Mouse (Mus musculus): ENCODE data around the gene Pqlc3. TPM values are rescaled to one million over a fixed set of nuclear protein-coding genes. Genes with fewer than 3 reads are reported as not detected.
"Not testable (repeated sequence)": the region's sequence is repeated elsewhere in the genome, so short reads cannot be mapped to it uniquely, and the experiment has no call there.

The Pqlc3 gene
- polyA plus RNA-seq, 1 experiment from 2014 or later, result 1.8 TPM

DNA sequence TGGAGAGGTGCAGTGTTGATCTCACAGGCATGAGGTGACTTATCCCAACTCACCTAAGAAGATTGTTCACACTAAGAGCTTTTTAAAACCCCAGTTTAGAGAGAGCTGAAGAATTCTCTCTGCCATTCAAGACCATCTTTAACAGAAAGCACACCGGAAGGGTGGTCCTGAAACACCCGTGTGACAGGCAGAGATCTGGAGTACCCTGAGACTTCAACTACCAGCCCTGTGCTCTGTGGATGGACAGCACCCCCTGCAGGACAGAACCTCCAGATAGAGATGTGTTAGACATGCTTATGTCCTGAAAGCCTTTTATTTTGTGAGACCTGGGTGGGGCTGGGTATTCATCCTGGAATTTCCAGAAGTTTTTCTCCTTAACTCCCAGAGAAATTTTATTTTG lies 34.9 kb upstream of the Pqlc3 start:
- Histone ChIP-seq H3K36me3 (ENCODE audit: control insufficient read depth, insufficient read depth) (no peaks in the 10 kb centered on the region), H3K27ac (ENCODE audit: low read length) (no peak overlapping the region), H3K4me3 (replicated peaks; ENCODE audit: low read length) (no peak overlapping the region), H3K9me3 (ENCODE audit: control insufficient read depth, low read length) (no peaks in the 10 kb centered on the region), H3K4me1 (replicated peaks; ENCODE audit: control insufficient read depth, insufficient read depth, low read length) (peaks cover 15% of the 10 kb centered on the region; the same call in 1 of the 2 replicates), H3K27me3 (replicated peaks; ENCODE audit: control insufficient read depth, insufficient read depth, low read length) (no peaks in the 10 kb centered on the region), H3K9ac (replicated peaks; ENCODE audit: low read depth, low read length) (no peak overlapping the region), H3K4me2 (ENCODE audit: low read length) (no peak overlapping the region)
- no peak for ATAC-seq
- 64% methylated on average over 2 of the region's 2 CpGs for WGBS

DNA sequence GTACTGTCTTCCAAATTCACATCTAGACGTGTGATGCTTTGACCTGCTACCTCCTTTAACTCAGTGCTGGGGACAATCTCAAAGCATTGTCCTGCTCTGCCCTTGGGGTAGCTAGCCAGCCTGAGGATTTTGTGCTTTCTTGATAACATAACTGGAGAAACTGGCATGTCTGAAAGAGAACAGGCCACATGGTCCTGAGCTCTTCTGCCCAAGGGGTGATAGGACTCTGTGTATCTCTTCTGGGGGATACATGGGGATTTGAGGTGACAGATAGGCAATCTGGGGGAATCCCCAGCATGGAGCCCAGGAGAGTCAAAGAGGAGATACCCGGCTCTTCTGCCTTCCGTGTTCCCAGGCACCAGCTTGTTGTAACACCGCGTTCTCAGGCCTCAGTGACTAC lies 34.5 kb upstream of the Pqlc3 start:
- H3K9ac ChIP-seq (replicated peaks; ENCODE audit: low read depth, low read length), result no peak overlapping the region
- 79% methylated on average over 5 of the region's 5 CpGs for WGBS
- ATAC-seq, result no peak
- H3K27me3 ChIP-seq (replicated peaks; ENCODE audit: control insufficient read depth, insufficient read depth, low read length), result no peaks in the 10 kb centered on the region
- no peak overlapping the region for H3K4me2 ChIP-seq (ENCODE audit: low read length)
- H3K9me3 ChIP-seq (ENCODE audit: control insufficient read depth, low read length), result no peaks in the 10 kb centered on the region
- H3K36me3 ChIP-seq (ENCODE audit: control insufficient read depth, insufficient read depth), result no peaks in the 10 kb centered on the region
- peaks cover 15% of the 10 kb centered on the region; the same call in 1 of the 2 replicates for H3K4me1 ChIP-seq (replicated peaks; ENCODE audit: control insufficient read depth, insufficient read depth, low read length)
- H3K27ac ChIP-seq (ENCODE audit: low read length), result no peak overlapping the region
- H3K4me3 ChIP-seq (replicated peaks; ENCODE audit: low read length), result no peak overlapping the region

DNA sequence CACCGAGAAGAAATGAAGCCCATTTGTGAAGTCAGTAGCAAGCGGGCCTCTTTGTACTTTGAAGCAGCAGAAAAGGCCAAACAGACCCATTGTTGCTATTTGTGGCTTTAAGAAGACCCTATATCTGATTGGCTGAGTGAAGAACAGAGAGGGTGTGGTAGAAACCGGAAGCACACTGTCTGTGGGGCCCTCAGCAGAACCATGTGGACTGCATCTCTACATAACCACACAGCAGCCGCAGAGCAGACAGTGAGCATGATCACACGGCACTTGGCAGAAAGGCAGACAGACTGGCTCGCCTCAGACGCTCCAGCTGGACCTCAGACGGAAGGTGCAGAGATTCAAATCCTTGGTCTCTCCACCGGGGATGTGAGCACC lies 33.2 kb upstream of the Pqlc3 start:
- no peaks in the 10 kb centered on the region for H3K9me3 ChIP-seq (ENCODE audit: control insufficient read depth, low read length)
- no peak overlapping the region for H3K9ac ChIP-seq (replicated peaks; ENCODE audit: low read depth, low read length)
- H3K4me3 ChIP-seq (replicated peaks; ENCODE audit: low read length), result no peak overlapping the region
- H3K4me1 ChIP-seq (replicated peaks; ENCODE audit: control insufficient read depth, insufficient read depth, low read length), result peaks cover 15% of the 10 kb centered on the region; the same call in 1 of the 2 replicates
- no peak overlapping the region for H3K27ac ChIP-seq (ENCODE audit: low read length)
- 61% methylated on average over 9 of the region's 9 CpGs for WGBS
- no peak overlapping the region for H3K4me2 ChIP-seq (ENCODE audit: low read length)
- no peaks in the 10 kb centered on the region for H3K36me3 ChIP-seq (ENCODE audit: control insufficient read depth, insufficient read depth)
- ATAC-seq, result peak; percentile 38
- H3K27me3 ChIP-seq (replicated peaks; ENCODE audit: control insufficient read depth, insufficient read depth, low read length), result no peaks in the 10 kb centered on the region

DNA sequence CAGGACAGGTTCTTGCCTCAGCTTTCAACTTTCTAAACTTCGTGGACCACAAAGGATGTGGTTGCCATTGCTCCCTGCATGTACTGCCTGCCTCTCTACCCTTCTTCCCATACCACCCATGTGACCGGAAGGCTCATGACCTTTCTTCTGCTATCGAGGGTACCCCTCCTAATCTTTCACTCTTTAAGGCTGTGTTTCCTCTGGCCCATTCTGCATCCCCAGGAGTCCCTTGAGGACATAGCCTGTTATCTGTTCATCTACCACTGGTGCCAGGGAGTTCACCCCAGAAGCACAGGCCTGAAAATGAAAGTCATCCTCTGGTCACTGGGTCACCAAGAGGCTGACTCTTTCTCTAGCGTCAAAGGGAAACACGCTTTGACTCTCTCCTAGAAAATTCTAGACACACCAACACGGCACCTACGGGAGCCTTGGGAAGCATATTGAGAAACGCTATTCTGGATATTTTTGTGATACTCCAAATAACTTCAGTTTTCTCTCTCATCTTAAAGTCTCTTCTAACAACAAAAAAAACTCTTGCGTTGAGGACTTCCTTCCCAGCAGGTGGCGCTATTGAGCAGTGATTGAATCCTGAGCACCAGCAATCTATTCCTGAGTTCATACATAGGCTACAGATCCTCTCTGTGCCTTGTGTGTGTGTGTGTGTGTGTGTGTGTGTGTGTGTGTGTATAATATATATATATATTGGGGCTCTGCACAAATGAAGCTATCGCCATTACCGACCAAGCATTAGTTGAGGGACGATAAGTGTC lies 32.7 kb upstream of the Pqlc3 start:
- Histone ChIP-seq H3K36me3 (ENCODE audit: control insufficient read depth, insufficient read depth) (no peaks in the 10 kb centered on the region), H3K27ac (ENCODE audit: low read length) (no peak overlapping the region), H3K9me3 (ENCODE audit: control insufficient read depth, low read length) (no peaks in the 10 kb centered on the region), H3K9ac (replicated peaks; ENCODE audit: low read depth, low read length) (no peak overlapping the region), H3K4me3 (replicated peaks; ENCODE audit: low read length) (no peak overlapping the region), H3K4me2 (ENCODE audit: low read length) (no peak overlapping the region), H3K27me3 (replicated peaks; ENCODE audit: control insufficient read depth, insufficient read depth, low read length) (no peaks in the 10 kb centered on the region), H3K4me1 (replicated peaks; ENCODE audit: control insufficient read depth, insufficient read depth, low read length) (peaks cover 15% of the 10 kb centered on the region; the same call in 1 of the 2 replicates)
- 41% methylated on average over 13 of the region's 13 CpGs for WGBS
- peak; percentile 70 for ATAC-seq

DNA sequence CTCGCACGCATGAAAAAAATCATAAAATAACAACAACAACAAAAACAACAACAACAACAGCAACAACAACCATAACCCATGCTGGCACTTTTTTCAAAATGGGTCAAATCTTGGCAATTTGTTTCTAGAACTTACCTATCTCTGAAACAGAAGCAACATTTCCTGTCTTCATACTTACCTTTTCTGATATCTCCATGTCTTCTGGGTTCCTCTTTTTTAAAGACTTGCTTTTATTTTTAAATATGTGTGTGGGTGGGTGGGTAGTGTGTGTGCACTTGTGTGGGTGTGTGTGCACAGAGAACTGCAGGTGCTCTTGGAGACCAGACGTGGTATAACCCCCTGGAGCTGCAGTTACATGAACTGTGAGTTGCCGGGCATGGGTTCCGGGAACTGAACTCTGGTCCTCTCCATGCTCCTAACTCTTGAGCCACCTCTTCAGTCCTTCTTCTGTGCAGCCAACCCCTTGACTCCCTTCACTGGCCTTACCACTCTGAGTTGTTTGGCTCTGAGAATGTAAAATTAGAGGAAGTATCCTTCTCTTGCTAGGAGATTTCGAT lies 24.4 kb upstream of the Pqlc3 start:
- no peak for ATAC-seq
- Histone ChIP-seq H3K36me3 (ENCODE audit: control insufficient read depth, insufficient read depth) (no peaks in the 10 kb centered on the region), H3K4me2 (ENCODE audit: low read length) (no peak overlapping the region), H3K4me1 (replicated peaks; ENCODE audit: control insufficient read depth, insufficient read depth, low read length) (no peaks in the 10 kb centered on the region), H3K4me3 (replicated peaks; ENCODE audit: low read length) (no peak overlapping the region), H3K9ac (replicated peaks; ENCODE audit: low read depth, low read length) (no peak overlapping the region), H3K9me3 (ENCODE audit: control insufficient read depth, low read length) (no peaks in the 10 kb centered on the region), H3K27ac (ENCODE audit: low read length) (no peak overlapping the region), H3K27me3 (replicated peaks; ENCODE audit: control insufficient read depth, insufficient read depth, low read length) (no peaks in the 10 kb centered on the region)
- 94% methylated on average over 6 of the region's 6 CpGs for WGBS

DNA sequence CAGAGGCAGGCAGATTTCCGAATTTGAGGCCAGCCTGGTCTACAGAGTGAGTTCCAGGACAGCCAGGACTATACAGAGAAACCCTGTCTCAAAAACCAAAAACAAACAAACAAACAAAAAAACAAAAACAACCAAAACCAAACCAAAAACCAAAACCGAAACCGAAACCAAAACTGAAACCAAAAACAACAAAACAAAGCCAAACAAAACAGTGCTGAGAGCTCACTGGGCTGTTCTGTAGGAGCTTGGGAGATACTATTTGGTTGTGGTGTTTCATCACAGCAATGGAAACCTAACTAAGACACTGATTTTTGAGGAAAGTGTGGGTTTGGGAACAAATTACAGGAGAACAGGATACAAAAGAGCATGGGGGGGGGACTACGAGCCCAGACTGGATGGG lies 21.9 kb upstream of the Pqlc3 start:
- 83% methylated on average over 4 of the region's 4 CpGs for WGBS
- Histone ChIP-seq H3K27me3 (replicated peaks; ENCODE audit: control insufficient read depth, insufficient read depth, low read length) (no peaks in the 10 kb centered on the region), H3K27ac (ENCODE audit: low read length) (no peak overlapping the region), H3K9me3 (ENCODE audit: control insufficient read depth, low read length) (no peaks in the 10 kb centered on the region), H3K4me3 (replicated peaks; ENCODE audit: low read length) (no peak overlapping the region), H3K9ac (replicated peaks; ENCODE audit: low read depth, low read length) (no peak overlapping the region), H3K36me3 (ENCODE audit: control insufficient read depth, insufficient read depth) (no peaks in the 10 kb centered on the region), H3K4me2 (ENCODE audit: low read length) (no peak overlapping the region), H3K4me1 (replicated peaks; ENCODE audit: control insufficient read depth, insufficient read depth, low read length) (no peaks in the 10 kb centered on the region)
- no peak for ATAC-seq

DNA sequence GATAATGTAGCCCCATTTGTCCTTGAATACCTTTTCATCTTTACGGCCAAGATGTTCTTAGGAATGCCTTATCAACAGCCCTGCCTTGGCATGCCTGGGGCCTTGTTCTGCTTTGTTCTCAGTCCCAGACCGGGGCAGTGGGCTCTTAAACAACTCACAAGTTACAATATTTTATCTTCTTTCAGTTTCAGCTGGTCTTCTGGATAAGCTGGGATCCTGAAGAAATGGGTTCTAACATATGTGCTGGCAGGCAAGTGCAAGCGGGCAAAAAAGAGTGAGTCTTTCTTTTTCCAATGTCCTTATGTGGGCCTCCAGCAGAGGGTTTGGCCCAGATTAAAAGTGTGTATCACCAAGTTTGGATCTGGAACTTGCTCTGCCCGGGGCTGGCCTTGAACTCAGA lies 20.9 kb upstream of the Pqlc3 start:
- H3K9me3 ChIP-seq (ENCODE audit: control insufficient read depth, low read length); H3K9ac ChIP-seq (replicated peaks; ENCODE audit: low read depth, low read length); H3K36me3 ChIP-seq (ENCODE audit: control insufficient read depth, insufficient read depth); H3K4me3 ChIP-seq (replicated peaks; ENCODE audit: low read length); H3K27me3 ChIP-seq (replicated peaks; ENCODE audit: control insufficient read depth, insufficient read depth, low read length); H3K4me1 ChIP-seq (replicated peaks; ENCODE audit: control insufficient read depth, insufficient read depth, low read length); H3K4me2 ChIP-seq (ENCODE audit: low read length); ATAC-seq; H3K27ac ChIP-seq (ENCODE audit: low read length): not testable (repeated sequence)
- whole genome bisulfite sequencing, result 84% methylated on average over 4 of the region's 4 CpGs

DNA sequence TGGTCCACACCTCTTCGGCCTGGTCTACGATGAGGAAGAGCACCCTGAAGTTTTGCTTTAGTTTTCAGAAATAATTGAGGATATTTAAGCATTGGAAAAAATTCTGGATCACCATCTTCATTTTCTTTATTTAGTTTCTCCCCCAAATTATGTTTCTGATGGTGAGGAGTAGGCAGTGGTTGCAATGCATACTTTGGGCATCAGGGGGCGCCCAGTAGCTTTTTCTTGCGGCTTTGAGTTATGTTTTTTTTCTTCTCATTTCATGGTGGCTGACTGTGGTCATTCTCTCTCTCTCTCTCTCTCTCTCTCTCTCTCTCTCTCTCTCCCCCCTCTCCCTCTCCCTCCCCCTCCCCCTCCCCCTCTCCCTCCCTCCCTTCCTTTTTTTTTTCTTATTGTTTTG lies 18.3 kb upstream of the Pqlc3 start:
- 35% methylated on average over 4 of the region's 4 CpGs for WGBS
- no peak overlapping the region for H3K27ac ChIP-seq (ENCODE audit: low read length)
- ATAC-seq, result no peak
- no peaks in the 10 kb centered on the region for H3K36me3 ChIP-seq (ENCODE audit: control insufficient read depth, insufficient read depth)
- no peak overlapping the region for H3K4me2 ChIP-seq (ENCODE audit: low read length)
- H3K4me1 ChIP-seq (replicated peaks; ENCODE audit: control insufficient read depth, insufficient read depth, low read length), result no peaks in the 10 kb centered on the region
- no peaks in the 10 kb centered on the region for H3K9me3 ChIP-seq (ENCODE audit: control insufficient read depth, low read length)
- H3K4me3 ChIP-seq (replicated peaks; ENCODE audit: low read length), result no peak overlapping the region
- no peaks in the 10 kb centered on the region for H3K27me3 ChIP-seq (replicated peaks; ENCODE audit: control insufficient read depth, insufficient read depth, low read length)
- no peak overlapping the region for H3K9ac ChIP-seq (replicated peaks; ENCODE audit: low read depth, low read length)

DNA sequence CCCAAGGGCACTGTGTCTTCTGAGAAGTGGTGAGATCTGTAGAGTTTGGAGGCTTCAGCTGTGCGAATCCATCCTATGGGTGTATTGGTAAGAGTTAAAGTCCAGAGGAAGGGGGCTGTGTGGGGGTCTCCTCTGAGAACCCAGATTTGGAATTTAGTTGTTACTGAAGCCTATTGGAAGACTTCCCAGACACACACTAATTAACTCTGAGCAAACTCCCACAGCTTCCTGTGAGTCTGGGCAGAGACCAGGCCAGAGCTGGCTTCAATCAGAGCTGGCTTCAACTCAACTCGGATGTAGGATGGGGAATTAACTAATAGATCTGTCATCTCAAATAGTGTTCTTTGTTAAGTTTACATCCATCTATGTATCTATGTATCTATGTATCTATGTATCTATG lies 15.5 kb upstream of the Pqlc3 start:
- Histone ChIP-seq H3K9ac (replicated peaks; ENCODE audit: low read depth, low read length) (no peak overlapping the region), H3K27ac (ENCODE audit: low read length) (no peak overlapping the region), H3K36me3 (ENCODE audit: control insufficient read depth, insufficient read depth) (no peaks in the 10 kb centered on the region), H3K9me3 (ENCODE audit: control insufficient read depth, low read length) (no peaks in the 10 kb centered on the region), H3K4me1 (replicated peaks; ENCODE audit: control insufficient read depth, insufficient read depth, low read length) (peaks cover 3% of the 10 kb centered on the region), H3K27me3 (replicated peaks; ENCODE audit: control insufficient read depth, insufficient read depth, low read length) (no peaks in the 10 kb centered on the region), H3K4me2 (ENCODE audit: low read length) (no peak overlapping the region), H3K4me3 (replicated peaks; ENCODE audit: low read length) (no peak overlapping the region)
- WGBS, result 69% methylated on average over 2 of the region's 2 CpGs
- no peak for ATAC-seq

Data from forebrain, embryonic 16.5 days (tissue).